20 mouse cellular contexts compared by ENCODE assay signal in genomic region chr2:130414094-130414856, GRCm38 (mm10). TPM values are rescaled to one million over a fixed set of nuclear protein-coding genes. Genes with fewer than 3 reads are reported as not detected.
DNase-seq lines count a peak whose midpoint lies in the region; ATAC-seq and TF ChIP-seq lines count a peak whose summit lies in the region.
"Had no signal": no experiment of that assay in that cellular context is flagged by ENCODE, and none has a peak within 500 bp of the region (broad histone marks: within the 10 kb centered on the region; RNA-seq: fewer than 3 reads in every experiment).

No protein-coding gene starts in this region.

- TF ChIP-seq RAD21 in CH12.LX (IDR thresholded peaks at IDR 0.05; ENCODE audit: low read depth, low read length) = peak; percentile 4

- no peaks in the 10 kb centered on the region for H3K27me3 ChIP-seq in heart, postnatal 0 days (ENCODE audit: control insufficient read depth, insufficient read depth, low read length)
- H3K27me3 ChIP-seq in lung, postnatal 0 days (replicated peaks; ENCODE audit: insufficient read depth, low read length) = no peaks in the 10 kb centered on the region
- H3K27me3 ChIP-seq in CH12.LX (replicated peaks) = no peaks in the 10 kb centered on the region
- H3K27me3 ChIP-seq: limb, embryonic 12.5 days had no signal

- H3K4me2 ChIP-seq in heart, postnatal 0 days (ENCODE audit: low read depth, low read length) = no peak overlapping the region
- no peak overlapping the region for H3K4me2 ChIP-seq in lung, postnatal 0 days (replicated peaks; ENCODE audit: low read depth, low read length)
- no peak overlapping the region; the same call in 1 of the 2 replicates for H3K4me2 ChIP-seq in CH12.LX (ENCODE audit: insufficient read depth, low read depth, poor library complexity, severe bottlenecking)
- H3K4me2 ChIP-seq: limb, embryonic 12.5 days had no signal

- dilution Hi-C loops in CH12.LX (cut with MboI; ENCODE audit: extremely low pct_ligation_motif_present, extremely low pct_unique_long_range_greater_than_20kb, low sequenced_read_pairs) = no loop called here

- H3K79me2 ChIP-seq in CH12.LX (replicated peaks; ENCODE audit: control insufficient read depth, extremely low read depth, insufficient read depth, poor library complexity, severe bottlenecking) = no peaks in the 10 kb centered on the region

- 70% methylated on average over 6 of the region's 6 CpGs for WGBS in heart, postnatal 0 days
- WGBS in lung, postnatal 0 days = 69% methylated on average over 6 of the region's 6 CpGs

- H3K9ac ChIP-seq in heart, postnatal 0 days (replicated peaks; ENCODE audit: low read depth, low read length) = no peak overlapping the region
- no peak overlapping the region for H3K9ac ChIP-seq in lung, postnatal 0 days (replicated peaks; ENCODE audit: low read depth)
- H3K9ac ChIP-seq in CH12.LX (ENCODE audit: insufficient read depth, low read depth) = no peak overlapping the region
- H3K9ac ChIP-seq: limb, embryonic 12.5 days had no signal

- no peak for DNase-seq in heart, postnatal 0 days (ENCODE audit: low spot score)
- DNase-seq in heart, postnatal 4 days = no peak
- DNase-seq in lung, postnatal 0 days (ENCODE audit: low spot score) = no peak
- no peak for DNase-seq in lung, postnatal 4 days
- peak; percentile 42 for DNase-seq in CH12.LX (ENCODE audit: extremely low read depth)
- DNase-seq in brain, embryonic 14.5 days (ENCODE audit: low read depth) = no peak
- DNase-seq in spleen, postnatal 10 days (ENCODE audit: low spot score in 2 of 2) = no peak
- no peak for DNase-seq in right cerebral cortex, postnatal 14 days
- DNase-seq: adrenal gland, adult 2 months; cerebellum, postnatal 10 days; layer of hippocampus, postnatal 36 days; spleen, adult 18-20 months had no signal

- ATAC-seq in heart, postnatal 0 days (ENCODE audit: insufficient read depth, low read depth) = no peak
- ATAC-seq in lung, postnatal 0 days = no peak
- ATAC-seq: midbrain, embryonic 16.5 days had no signal

- H3K4me1 ChIP-seq in heart, postnatal 0 days (ENCODE audit: control insufficient read depth, insufficient read depth) = no peaks in the 10 kb centered on the region
- no peaks in the 10 kb centered on the region for H3K4me1 ChIP-seq in lung, postnatal 0 days (ENCODE audit: insufficient read depth, low read depth, low read length)
- H3K4me1 ChIP-seq in CH12.LX (ENCODE audit: control insufficient read depth in 1 of 2, insufficient read depth in 2 of 2) = peaks cover 13 to 44% of the 10 kb centered on the region in 2 experiments

- TF ChIP-seq EP300 in heart, postnatal 0 days (IDR thresholded peaks at IDR 0.05; ENCODE audit: low read depth) = no peak
- TF ChIP-seq EP300 in lung, postnatal 0 days (IDR thresholded peaks at IDR 0.05) = no peak
- peak; percentile 62 for TF ChIP-seq EP300 in CH12.LX (IDR thresholded peaks at IDR 0.05; ENCODE audit: low read length)

- peak; percentile 20; the same call in 1 of the 2 replicates for TF ChIP-seq CTCF in heart, postnatal 0 days (IDR thresholded peaks at IDR 0.05; ENCODE audit: low read depth)
- peak; percentile 44 for TF ChIP-seq CTCF in lung, postnatal 0 days (IDR thresholded peaks at IDR 0.05)
- TF ChIP-seq CTCF in CH12.LX (conservative IDR thresholded peaks at IDR 0.05 in 1 of 2, IDR thresholded peaks at IDR 0.05 in 1 of 2; ENCODE audit: low read depth in 2 of 2, low read length in 2 of 2) = peak in 1 of 2 experiments; percentile 38; a peak in 2 of 4 replicates
- peak; percentile 17; the same call in 1 of the 2 replicates for TF ChIP-seq CTCF in brain, embryonic 14.5 days (IDR thresholded peaks at IDR 0.05; ENCODE audit: borderline replicate concordance, extremely low read depth, insufficient read depth, insufficient read length)

- no peak for TF ChIP-seq POLR2A in CH12.LX (IDR thresholded peaks at IDR 0.05; ENCODE audit: low read depth, low read length)
- no peak for TF ChIP-seq POLR2A in brain, embryonic 14.5 days (IDR thresholded peaks at IDR 0.05; ENCODE audit: borderline replicate concordance, extremely low read depth, insufficient read depth, insufficient read length, poor library complexity, severe bottlenecking)

- H3K36me3 ChIP-seq in heart, postnatal 0 days (replicated peaks; ENCODE audit: control insufficient read depth, insufficient read depth, low read length) = no peaks in the 10 kb centered on the region
- H3K36me3 ChIP-seq in lung, postnatal 0 days (ENCODE audit: insufficient read depth, low read length) = no peaks in the 10 kb centered on the region
- peaks cover 5 to 30% of the 10 kb centered on the region in 2 experiments for H3K36me3 ChIP-seq in CH12.LX (replicated peaks in 1 of 2; ENCODE audit: control insufficient read depth in 1 of 2, insufficient read depth in 1 of 2, low read length in 1 of 2)

- H3K4me3 ChIP-seq in heart, postnatal 0 days (ENCODE audit: low read depth, low read length) = no peak overlapping the region
- H3K4me3 ChIP-seq in lung, postnatal 0 days (ENCODE audit: low read depth, low read length) = no peak overlapping the region
- H3K4me3 ChIP-seq in CH12.LX (replicated peaks in 1 of 3; ENCODE audit: low read depth in 2 of 3, low read length in 2 of 3, poor library complexity in 1 of 3) = no peak overlapping the region
- H3K4me3 ChIP-seq: limb, embryonic 12.5 days had no signal

- no peak overlapping the region for H3K27ac ChIP-seq in heart, postnatal 0 days (ENCODE audit: low read depth)
- H3K27ac ChIP-seq in lung, postnatal 0 days (ENCODE audit: low read length) = no peak overlapping the region
- no peak overlapping the region; the same call in 1 of the 2 replicates for H3K27ac ChIP-seq in CH12.LX (ENCODE audit: insufficient read depth, low read depth)
- H3K27ac ChIP-seq: limb, embryonic 12.5 days had no signal

- H3K9me3 ChIP-seq in heart, postnatal 0 days (replicated peaks; ENCODE audit: control insufficient read depth, low read length) = no peaks in the 10 kb centered on the region
- H3K9me3 ChIP-seq in lung, postnatal 0 days (ENCODE audit: low read length) = no peaks in the 10 kb centered on the region
- peaks cover 2% of the 10 kb centered on the region for H3K9me3 ChIP-seq in CH12.LX (replicated peaks; ENCODE audit: low read length)
- H3K9me3 ChIP-seq: limb, embryonic 12.5 days had no signal

- in situ Hi-C loops in CH12.LX (cut with MboI; ENCODE audit: low pct_ligation_motif_present, low pct_unique_long_range_greater_than_20kb, low sequenced_read_pairs) = no loop called here

TF ChIP-seq in CH12.LX, 34 proteins besides CTCF, POLR2A, EP300 and RAD21 (continues in another document):
- TF ChIP-seq MXI1 (IDR thresholded peaks at IDR 0.05; ENCODE audit: low read depth, low read length) (no peak), JUN (IDR thresholded peaks at IDR 0.05; ENCODE audit: insufficient read depth, low read depth, low read length) (no peak), CHD2 (IDR thresholded peaks at IDR 0.05; ENCODE audit: low read length) (0 out of 2 replicates have a peak, but pooled peaks have one; percentile 41), MAZ (IDR thresholded peaks at IDR 0.05; ENCODE audit: low read depth, low read length) (no peak), KAT2A (IDR thresholded peaks at IDR 0.05; ENCODE audit: insufficient replicate concordance, low read length) (no peak)

RNA-seq across cellular contexts. Expression of gene Tmem239, which starts 8.0 kb away (rescaled TPM):
- not detected in 2 replicates for total RNA-seq in heart, postnatal 0 days (2014; rRNA removed; ENCODE audit: low replicate concordance)
- not detected in 2 replicates for polyA plus RNA-seq in heart, postnatal 0 days (2015; fragmentation: Nextera tagmentation; extraction: Ambion mirVana)
- total RNA-seq in heart, postnatal 4 days (2021) = not detected
- polyA plus RNA-seq in lung, postnatal 0 days (2015; fragmentation: Nextera tagmentation; extraction: Ambion mirVana) = not detected in 2 replicates
- total RNA-seq in CH12.LX (2012; rRNA removed) = not detected in 2 replicates
- total RNA-seq in CH12.LX (2014; rRNA removed) = not detected in 2 replicates
- polyA plus RNA-seq in CH12.LX (2012; ENCODE audit: insufficient read length, low read depth) = not detected in 2 replicates
- not detected in 2 replicates for polyA plus RNA-seq in brain, embryonic 14.5 days (2012; rRNA removed)
- total RNA-seq: adrenal gland, adult 2 months; gastrocnemius, adult 18-20 months; heart, adult 8-10 months; heart, postnatal 25 days; layer of hippocampus, postnatal 36 days had no signal
- polyA plus RNA-seq: adrenal gland, adult 2 months; intestine, embryonic 14.5 days; limb, embryonic 12.5 days; lung, embryonic 16.5 days; midbrain, embryonic 16.5 days; neural tube, embryonic 14.5 days had no signal

RNA-seq across cellular contexts. Expression of gene 1700020A23Rik, which starts 9.2 kb away (rescaled TPM):
- not detected in 2 replicates for total RNA-seq in heart, postnatal 0 days (2014; rRNA removed; ENCODE audit: low replicate concordance)
- polyA plus RNA-seq in heart, postnatal 0 days (2015; fragmentation: Nextera tagmentation; extraction: Ambion mirVana) = not detected in 2 replicates
- total RNA-seq in heart, postnatal 4 days (2021) = not detected
- polyA plus RNA-seq in lung, postnatal 0 days (2015; fragmentation: Nextera tagmentation; extraction: Ambion mirVana) = not detected in 2 replicates
- total RNA-seq in CH12.LX (2012; rRNA removed) (not detected in 2 replicates), CH12.LX (2014; rRNA removed) (not detected in 2 replicates)
- not detected in 2 replicates for polyA plus RNA-seq in CH12.LX (2012; ENCODE audit: insufficient read length, low read depth)
- polyA plus RNA-seq in brain, embryonic 14.5 days (2012; rRNA removed) = not detected in 2 replicates
- total RNA-seq: gastrocnemius, adult 18-20 months; heart, adult 8-10 months; heart, postnatal 25 days; layer of hippocampus, postnatal 36 days had no signal
- polyA plus RNA-seq: adrenal gland, adult 2 months; intestine, embryonic 14.5 days; limb, embryonic 12.5 days; lung, embryonic 16.5 days had no signal

RNA-seq across cellular contexts. Expression of gene Gm28372, which starts 9.2 kb away (rescaled TPM):
- not detected in 2 replicates for total RNA-seq in heart, postnatal 0 days (2014; rRNA removed; ENCODE audit: low replicate concordance)
- polyA plus RNA-seq in heart, postnatal 0 days (2015; fragmentation: Nextera tagmentation; extraction: Ambion mirVana) = not detected in 2 replicates
- not detected for total RNA-seq in heart, postnatal 4 days (2021)
- polyA plus RNA-seq in lung, postnatal 0 days (2015; fragmentation: Nextera tagmentation; extraction: Ambion mirVana) = 0.10 TPM in 1 of 2 replicates, not detected in the other
- not detected in 2 replicates for total RNA-seq in CH12.LX (2012; rRNA removed)
- not detected in 2 replicates for total RNA-seq in CH12.LX (2014; rRNA removed)
- 0.23 TPM in 1 of 2 replicates, not detected in the other for polyA plus RNA-seq in CH12.LX (2012; ENCODE audit: insufficient read length, low read depth)
- not detected in 2 replicates for polyA plus RNA-seq in brain, embryonic 14.5 days (2012; rRNA removed)
- total RNA-seq: adrenal gland, adult 2 months; gastrocnemius, adult 18-20 months; heart, adult 8-10 months; heart, postnatal 25 days; layer of hippocampus, postnatal 36 days had no signal
- polyA plus RNA-seq: adrenal gland, adult 2 months; intestine, embryonic 14.5 days; lung, embryonic 16.5 days had no signal

RNA-seq across cellular contexts. Expression of gene Vps16, which starts 9.9 kb away (rescaled TPM):
- total RNA-seq in heart, postnatal 0 days (2014; rRNA removed; ENCODE audit: low replicate concordance) = 37.9 and 46.0 TPM in 2 replicates
- 29.4 and 30.2 TPM in 2 replicates for polyA plus RNA-seq in heart, postnatal 0 days (2015; fragmentation: Nextera tagmentation; extraction: Ambion mirVana)
- 10 to 100 TPM; 39.0 to 45.3 TPM for total RNA-seq in heart, postnatal 4 days (2021)
- 46.8 and 47.0 TPM in 2 replicates for polyA plus RNA-seq in lung, postnatal 0 days (2015; fragmentation: Nextera tagmentation; extraction: Ambion mirVana)
- total RNA-seq in CH12.LX (2012; rRNA removed) = 105 and 119 TPM in 2 replicates
- 76.7 and 98.4 TPM in 2 replicates for total RNA-seq in CH12.LX (2014; rRNA removed)
- polyA plus RNA-seq in CH12.LX (2012; ENCODE audit: insufficient read length, low read depth) = 113 and 141 TPM in 2 replicates
- 114 and 169 TPM in 2 replicates for polyA plus RNA-seq in brain, embryonic 14.5 days (2012; rRNA removed)

RNA-seq across cellular contexts. Expression of gene Pced1a, which starts 10.2 kb away (rescaled TPM):
- total RNA-seq in heart, postnatal 0 days (2014; rRNA removed; ENCODE audit: low replicate concordance) = 6.4 and 11.5 TPM in 2 replicates
- 2.7 and 3.4 TPM in 2 replicates for polyA plus RNA-seq in heart, postnatal 0 days (2015; fragmentation: Nextera tagmentation; extraction: Ambion mirVana)
- 1 to 10 TPM; 5.6 to 6.2 TPM for total RNA-seq in heart, postnatal 4 days (2021)
- polyA plus RNA-seq in lung, postnatal 0 days (2015; fragmentation: Nextera tagmentation; extraction: Ambion mirVana) = 6.8 and 8.0 TPM in 2 replicates
- total RNA-seq in CH12.LX (2012; rRNA removed) = 13.3 and 15.3 TPM in 2 replicates
- 9.6 and 11.6 TPM in 2 replicates for total RNA-seq in CH12.LX (2014; rRNA removed)
- 15.6 and 17.1 TPM in 2 replicates for polyA plus RNA-seq in CH12.LX (2012; ENCODE audit: insufficient read length, low read depth)
- 32.5 and 36.9 TPM in 2 replicates for polyA plus RNA-seq in brain, embryonic 14.5 days (2012; rRNA removed)
